Mouse (Mus musculus) heart, adult 8-10 months (tissue): ENCODE data around the gene Ctcf. TPM values are rescaled to one million over a fixed set of nuclear protein-coding genes. Genes with fewer than 3 reads are reported as not detected.
A peak's percentile ranks its signal among the peaks of the same experiment; 100 is the strongest.

Source experiments
- DNase-seq: peaks from one replicate; pipeline ENCODE4 v3.0.0; 2022; ENCODE audit warnings: low spot score
- total RNA-seq, 4 experiments: library from RNA; stranded (reverse); gene quantifications; 2 replicates each; pipeline ENCODE4 v1.2.4; 2022

The Ctcf gene
- total RNA-seq, 4 experiments from 2014 or later = 37.4 to 46.3 (median 40.7) TPM

DNA sequence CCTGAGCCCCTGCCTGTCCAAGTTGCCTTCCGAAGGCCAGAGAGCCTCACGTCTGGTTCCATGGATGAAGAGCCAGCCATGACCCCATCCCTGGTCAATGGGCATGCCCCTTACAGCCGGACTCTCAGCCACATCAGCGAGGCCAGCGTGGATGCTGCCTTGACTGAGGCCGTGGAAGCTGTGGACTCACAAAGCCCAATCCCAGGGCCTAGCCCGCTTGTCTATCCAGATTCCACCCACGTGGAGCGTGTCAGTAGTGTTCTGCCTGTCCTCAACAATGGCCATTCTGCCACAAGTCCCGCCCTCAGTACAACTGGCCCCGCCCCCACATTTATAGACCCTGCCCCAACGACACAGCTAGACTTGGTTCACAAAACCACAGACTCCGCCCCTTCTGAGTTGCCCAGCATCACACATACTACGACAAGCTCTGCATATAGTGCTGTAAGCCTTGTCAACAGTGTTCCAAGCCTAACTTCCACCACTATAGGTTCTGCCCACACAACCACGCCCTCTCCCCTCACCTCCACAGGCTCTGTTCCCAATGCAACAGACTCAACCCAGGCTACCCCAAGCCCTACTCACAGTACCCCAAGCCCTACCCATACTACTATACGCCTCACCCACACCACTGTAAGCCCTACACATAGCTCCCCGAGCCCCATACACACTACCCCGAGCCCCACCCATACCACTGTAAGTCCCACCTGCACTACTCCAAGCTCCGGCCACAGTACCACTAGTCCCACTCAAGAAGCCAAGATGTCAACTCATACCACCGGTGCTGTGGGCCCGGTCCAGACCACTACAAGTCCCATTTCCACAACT is 18.7 kb upstream of the Ctcf start:
- DNase-seq = no peak

GRCm38 (mm10) chr8:105618279-105618634 is 18.1 kb upstream of the Ctcf start:
- DNase-seq = no peak

DNA sequence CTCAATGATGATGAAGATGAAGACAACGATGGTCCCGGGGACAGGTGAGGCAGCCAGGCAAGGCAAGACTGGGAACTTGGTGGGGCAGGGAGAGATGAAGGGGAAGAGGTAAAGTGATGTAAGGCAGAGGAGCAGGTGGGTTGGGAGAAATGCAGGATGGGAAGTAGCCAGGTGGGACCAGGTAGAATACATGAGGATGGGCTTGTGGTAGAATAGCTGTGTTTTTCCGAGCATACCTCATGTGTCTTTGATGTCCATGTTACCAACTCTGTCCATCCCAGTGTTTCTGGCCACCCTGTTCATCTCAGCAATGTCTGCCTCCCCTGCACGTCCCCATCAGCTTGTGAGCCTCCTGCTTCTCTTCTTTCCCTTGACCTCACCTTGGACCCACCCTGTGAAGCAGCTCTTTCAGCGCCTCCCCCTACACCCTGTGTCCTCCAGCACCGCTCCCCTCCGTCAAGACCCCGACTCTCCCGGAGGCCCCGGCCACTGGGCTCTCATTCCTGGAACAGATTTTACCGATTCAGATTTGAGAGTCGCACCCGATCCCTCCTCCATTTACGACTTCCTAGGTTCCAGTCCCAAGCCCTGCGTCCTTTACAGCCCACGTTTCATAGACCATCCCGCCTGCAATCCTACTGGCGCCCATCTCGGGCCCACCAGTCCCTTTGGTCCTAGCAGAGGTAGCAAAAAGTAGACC is 17.3 kb upstream of the Ctcf start:
- no peak for DNase-seq

DNA sequence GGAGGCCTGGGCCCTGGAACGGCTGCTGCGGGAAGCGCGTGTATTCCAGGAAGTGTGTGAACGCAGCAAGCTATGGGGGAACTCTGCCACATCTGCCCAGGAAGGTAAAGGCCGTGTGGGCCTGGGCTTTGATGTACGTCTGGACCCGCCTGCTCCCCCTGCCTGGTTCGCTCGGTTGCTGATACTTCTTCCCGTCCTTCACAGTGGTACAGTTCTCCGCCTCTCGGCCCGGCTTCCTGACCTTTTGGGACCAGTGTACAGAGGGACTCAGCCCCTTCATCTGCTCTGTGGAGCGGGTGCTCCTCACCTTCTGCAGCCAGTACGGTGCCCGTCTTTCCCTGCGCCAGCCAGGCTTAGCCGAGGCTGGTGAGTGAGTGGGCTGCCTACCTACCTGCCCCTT is 16.2 kb upstream of the Ctcf start:
- no peak for DNase-seq

- no peak for DNase-seq
Measured at GRCm38 (mm10) chr8:105620946-105621720, 15.2 kb upstream of the Ctcf start.

DNA sequence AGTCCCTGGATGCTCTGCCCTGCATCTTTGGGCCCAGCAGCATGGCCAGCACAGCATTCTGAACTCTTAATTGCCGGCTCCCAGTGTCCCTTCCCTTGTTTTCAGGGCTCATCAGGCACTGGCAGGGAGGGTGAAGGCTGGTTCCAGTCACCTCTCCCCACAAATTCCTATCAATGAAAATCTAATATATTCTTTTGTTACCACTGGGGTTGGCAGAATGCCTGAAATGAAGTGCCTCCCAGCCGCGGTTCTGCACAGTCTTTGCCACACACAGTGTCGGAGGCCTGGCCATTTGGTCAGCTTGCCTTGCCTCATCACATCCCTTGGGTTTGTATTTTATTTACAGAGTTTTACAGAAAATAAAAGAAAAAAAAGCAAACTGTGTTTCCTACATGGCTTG is 14.5 kb upstream of the Ctcf start:
- DNase-seq = no peak

DNA sequence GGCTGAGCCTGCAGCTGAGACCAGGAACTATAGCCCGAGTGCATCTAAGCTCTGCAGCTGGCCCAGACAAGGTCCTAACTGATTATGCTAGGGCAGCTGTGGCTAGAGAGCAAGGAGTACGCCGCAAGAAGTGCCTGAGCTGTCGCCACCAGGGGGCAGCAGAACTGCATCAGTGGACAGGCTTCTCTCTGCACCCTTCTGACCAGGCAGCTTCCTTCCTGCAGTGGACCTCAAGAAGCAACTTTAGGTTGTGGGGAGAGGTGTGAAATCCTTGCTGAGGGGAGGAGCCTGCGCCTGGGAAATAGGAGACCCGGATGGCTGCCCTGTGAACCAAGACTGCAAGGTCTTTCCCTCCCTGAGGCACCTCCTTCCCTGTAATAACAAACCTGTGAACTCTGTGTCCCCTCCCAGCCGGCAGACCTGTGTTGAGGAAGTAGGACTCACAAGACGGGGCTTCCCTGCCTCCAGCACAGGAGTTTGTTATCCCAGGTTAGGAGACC is 13.9 kb upstream of the Ctcf start:
- DNase-seq = peak; percentile 93

GRCm38 (mm10) chr8:105623118-105623517 is 13.2 kb upstream of the Ctcf start:
- no peak for DNase-seq

DNA sequence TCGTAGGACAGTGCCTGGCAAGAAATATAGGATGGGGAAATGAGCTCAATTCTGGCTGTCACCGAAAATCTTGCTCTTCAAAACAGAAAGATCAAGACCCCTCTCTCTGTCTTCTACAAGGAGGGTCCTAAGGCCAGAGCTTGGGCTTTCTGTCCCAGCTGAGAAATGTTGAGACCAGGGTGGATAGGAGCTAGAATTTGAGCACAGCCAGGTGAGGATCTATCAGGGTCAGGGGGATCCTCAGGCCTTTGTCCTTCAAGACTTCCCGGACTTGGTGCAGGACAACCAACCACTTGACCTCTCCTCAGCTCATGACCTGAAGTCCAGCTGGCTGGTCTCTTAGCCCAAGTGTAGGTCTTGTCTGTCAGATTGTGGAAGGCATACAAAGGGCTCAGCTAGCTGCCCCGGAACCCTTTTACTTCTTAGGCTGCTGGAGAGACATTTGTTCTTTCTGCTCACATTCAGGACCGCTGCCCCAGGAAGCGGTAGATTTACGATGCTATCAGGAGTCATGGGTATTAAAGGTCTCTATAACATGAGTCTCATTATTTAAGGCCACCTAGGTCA is 12.6 kb upstream of the Ctcf start:
- DNase-seq = no peak

- no peak for DNase-seq
Measured at GRCm38 (mm10) chr8:105624401-105624800, 12.0 kb upstream of the Ctcf start.

GRCm38 (mm10) chr8:105624831-105625230 is 11.5 kb upstream of the Ctcf start:
- no peak for DNase-seq

- DNase-seq = no peak
Measured at GRCm38 (mm10) chr8:105626086-105626485, 10.3 kb upstream of the Ctcf start.

GRCm38 (mm10) chr8:105629337-105629736 is 7.0 kb upstream of the Ctcf start:
- no peak for DNase-seq

- no peak for DNase-seq
Measured at GRCm38 (mm10) chr8:105634771-105635458, 1.5 kb upstream of the Ctcf start.

- DNase-seq = no peak
Measured at GRCm38 (mm10) chr8:105635481-105635880, 887 bp upstream of the Ctcf start.

GRCm38 (mm10) chr8:105636963-105637510 is 669 bp downstream of the Ctcf start, which contains the start of gene Agrp:
Gene Agrp, minus strand, starts transcription at chr8:105637393.
- DNase-seq = peak; percentile 50

GRCm38 (mm10) chr8:105637601-105638041 is 1.3 kb downstream of the Ctcf start:
- DNase-seq = no peak

GRCm38 (mm10) chr8:105638510-105638909 is 2.1 kb downstream of the Ctcf start:
- no peak for DNase-seq

- no peak for DNase-seq
Measured at GRCm38 (mm10) chr8:105639835-105640234, 3.5 kb downstream of the Ctcf start.

GRCm38 (mm10) chr8:105640511-105640910 is 4.1 kb downstream of the Ctcf start:
- no peak for DNase-seq

GRCm38 (mm10) chr8:105645205-105645604 is 8.8 kb downstream of the Ctcf start:
- no peak for DNase-seq
